Mouse (Mus musculus) limb, embryonic 15.5 days (tissue): ENCODE results near the gene Ccng2. TPM values are rescaled to one million over a fixed set of nuclear protein-coding genes. Genes with fewer than 3 reads are reported as not detected.
A peak's percentile ranks its signal among the peaks of the same experiment; 100 is the strongest.

Experiments
- ATAC-seq: fragments of 200-750 bp; cut with Nextera tagmentation; 2 replicates; pipeline ENCODE4 v1.8.0; 2017; ENCODE audit warnings: low read depth, moderate TSS enrichment; ENCODE audit not compliant: insufficient number of reproducible peaks, low FRiP score, low TSS enrichment
- H3K27ac ChIP-seq: fragments of 300-500 bp; sonication (generic); 2 replicates; pipeline ENCODE4 v1.5.1; 2015; ENCODE audit warnings: moderate library complexity, mild to moderate bottlenecking, inconsistent platforms
- H3K27me3 ChIP-seq: fragments of 300-500 bp; sonication (generic); 2 replicates; pipeline ENCODE4 v1.6.1; 2015; ENCODE audit warnings: inconsistent platforms
- H3K36me3 ChIP-seq: fragments of 300-500 bp; sonication (generic); 2 replicates; pipeline ENCODE4 v1.6.1; 2015; ENCODE audit warnings: inconsistent platforms
- H3K4me1 ChIP-seq: fragments of 300-500 bp; sonication (generic); 2 replicates; pipeline ENCODE4 v1.6.1; 2015; ENCODE audit warnings: inconsistent platforms
- H3K4me2 ChIP-seq: fragments of 300-500 bp; sonication (generic); 2 replicates; pipeline ENCODE4 v1.6.1; 2015; ENCODE audit warnings: mild to moderate bottlenecking, inconsistent platforms
- H3K4me3 ChIP-seq: fragments of 300-500 bp; sonication (generic); 2 replicates; pipeline ENCODE4 v1.5.1; 2015; ENCODE audit warnings: mild to moderate bottlenecking, inconsistent platforms
- H3K9ac ChIP-seq: fragments of 300-500 bp; sonication (generic); 2 replicates; pipeline ENCODE4 v1.6.1; 2015; ENCODE audit warnings: inconsistent platforms
- H3K9me3 ChIP-seq: fragments of 300-500 bp; sonication (generic); 2 replicates; pipeline ENCODE4 v1.6.1; 2016; ENCODE audit warnings: inconsistent platforms
- WGBS: fragments of 180-500 bp; shearing (Covaris S2); methylation state at CpG from one replicate; pipeline ENCODE4 v1.1.7; 2015; 5-methylcytosine and 5-hydroxymethylcytosine counted together
- polyA plus RNA-seq: library from polyadenylated mRNA; unstranded; fragments of >200 nt; fragmentation: Nextera tagmentation; extraction: Ambion mirVana; gene quantifications from 2 replicates; pipeline ENCODE4 v1.2.1, GENCODE M21; 2015

Gene Ccng2
- polyA plus RNA-seq, 1 experiment from 2014 or later = 61.4 TPM

- no peak for ATAC-seq
- Histone ChIP-seq H3K9ac (no peak overlapping the region), H3K36me3 (no peaks in the 10 kb centered on the region), H3K4me3 (no peak overlapping the region), H3K9me3 (no peaks in the 10 kb centered on the region), H3K27me3 (no peaks in the 10 kb centered on the region), H3K27ac (peak overlapping the region; percentile 93), H3K4me2 (peak overlapping the region; percentile 52; the same call in 1 of the 2 replicates), H3K4me1 (peaks cover 14% of the 10 kb centered on the region)
- WGBS = 44% methylated on average over 7 of the region's 7 CpGs
Observed at GRCm38 (mm10) chr5:93265164-93265800, 1.8 kb upstream of the Ccng2 start.

- no peak overlapping the region for H3K9ac ChIP-seq
- no peak for ATAC-seq
- whole genome bisulfite sequencing = 30% methylated on average over 13 of the region's 13 CpGs
- H3K4me1 ChIP-seq = peaks cover 14% of the 10 kb centered on the region
- peaks cover 5% of the 10 kb centered on the region for H3K36me3 ChIP-seq
- H3K27me3 ChIP-seq = no peaks in the 10 kb centered on the region
- H3K4me2 ChIP-seq = peak overlapping the region; percentile 52
- peak overlapping the region; percentile 93 for H3K27ac ChIP-seq
- peak overlapping the region; percentile 96 for H3K4me3 ChIP-seq
- no peaks in the 10 kb centered on the region for H3K9me3 ChIP-seq
Observed at GRCm38 (mm10) chr5:93265801-93266580, 1.1 kb upstream of the Ccng2 start.

GRCm38 (mm10) chr5:93267851-93268606 lies 972 bp downstream of the Ccng2 start:
- under 1% methylated on average over 48 of the region's 48 CpGs for WGBS
- Histone ChIP-seq H3K36me3 (peaks cover 21% of the 10 kb centered on the region), H3K27ac (peak overlapping the region; percentile 93), H3K4me3 (peak overlapping the region; percentile 96), H3K4me1 (peaks cover 14% of the 10 kb centered on the region), H3K9ac (peak overlapping the region; percentile 91), H3K27me3 (no peaks in the 10 kb centered on the region), H3K9me3 (no peaks in the 10 kb centered on the region), H3K4me2 (peak overlapping the region; percentile 47)
- peak; percentile 61 for ATAC-seq

GRCm38 (mm10) chr5:93270095-93270494 lies 3.0 kb downstream of the Ccng2 start:
- Histone ChIP-seq H3K4me3 (no peak overlapping the region; the same call in 1 of the 2 replicates), H3K27me3 (no peaks in the 10 kb centered on the region), H3K36me3 (peaks cover 42% of the 10 kb centered on the region), H3K4me2 (0 out of 2 replicates have a peak overlapping the region, but pooled peaks have one; percentile 47), H3K4me1 (peaks cover 14% of the 10 kb centered on the region), H3K27ac (no peak overlapping the region), H3K9me3 (no peaks in the 10 kb centered on the region), H3K9ac (no peak overlapping the region)
- no peak for ATAC-seq
- 45% methylated on average over 7 of the region's 7 CpGs for WGBS

GRCm38 (mm10) chr5:93270721-93271120 lies 3.7 kb downstream of the Ccng2 start:
- H3K27me3 ChIP-seq = no peaks in the 10 kb centered on the region
- 90% methylated on average over 18 of the region's 18 CpGs for WGBS
- H3K4me2 ChIP-seq = no peak overlapping the region
- H3K36me3 ChIP-seq = peaks cover 47% of the 10 kb centered on the region
- H3K4me3 ChIP-seq = no peak overlapping the region
- H3K4me1 ChIP-seq = peaks cover 8% of the 10 kb centered on the region
- no peaks in the 10 kb centered on the region for H3K9me3 ChIP-seq
- no peak overlapping the region for H3K9ac ChIP-seq
- ATAC-seq = no peak
- H3K27ac ChIP-seq = no peak overlapping the region

GRCm38 (mm10) chr5:93282446-93283107 lies 15.5 kb downstream of the Ccng2 start:
- WGBS = 55% methylated on average over 14 of the region's 14 CpGs
- Histone ChIP-seq H3K4me3 (no peak overlapping the region), H3K27me3 (no peaks in the 10 kb centered on the region), H3K9ac (no peak overlapping the region), H3K36me3 (peaks cover 4% of the 10 kb centered on the region), H3K27ac (no peak overlapping the region), H3K4me2 (no peak overlapping the region), H3K9me3 (no peaks in the 10 kb centered on the region), H3K4me1 (peaks cover 4% of the 10 kb centered on the region; the same call in 1 of the 2 replicates)
- 0 out of 2 replicates have a peak, but pooled peaks have one; percentile 55 for ATAC-seq

- WGBS = 66% methylated on average over 7 of the region's 7 CpGs
- no peaks in the 10 kb centered on the region for H3K36me3 ChIP-seq
- H3K27me3 ChIP-seq = no peaks in the 10 kb centered on the region
- H3K9me3 ChIP-seq = no peaks in the 10 kb centered on the region
- no peak overlapping the region for H3K4me3 ChIP-seq
- peaks cover 4% of the 10 kb centered on the region; the same call in 1 of the 2 replicates for H3K4me1 ChIP-seq
- H3K27ac ChIP-seq = no peak overlapping the region
- no peak for ATAC-seq
- H3K4me2 ChIP-seq = no peak overlapping the region
- no peak overlapping the region for H3K9ac ChIP-seq
Observed at GRCm38 (mm10) chr5:93283109-93283508, 16.1 kb downstream of the Ccng2 start.

- H3K27me3 ChIP-seq = no peaks in the 10 kb centered on the region
- no peaks in the 10 kb centered on the region for H3K4me1 ChIP-seq
- no peaks in the 10 kb centered on the region for H3K36me3 ChIP-seq
- ATAC-seq = no peak
- H3K4me2 ChIP-seq = no peak overlapping the region
- no peaks in the 10 kb centered on the region for H3K9me3 ChIP-seq
- no peak overlapping the region for H3K27ac ChIP-seq
- H3K9ac ChIP-seq = no peak overlapping the region
- no peak overlapping the region for H3K4me3 ChIP-seq
Observed at GRCm38 (mm10) chr5:93288553-93288952, 21.5 kb downstream of the Ccng2 start.

GRCm38 (mm10) chr5:93290282-93290681 lies 23.2 kb downstream of the Ccng2 start:
- Histone ChIP-seq H3K9ac (no peak overlapping the region), H3K4me2 (no peak overlapping the region), H3K27me3 (no peaks in the 10 kb centered on the region), H3K36me3 (no peaks in the 10 kb centered on the region), H3K4me1 (no peaks in the 10 kb centered on the region), H3K9me3 (no peaks in the 10 kb centered on the region), H3K27ac (no peak overlapping the region), H3K4me3 (no peak overlapping the region)
- ATAC-seq = no peak
- whole genome bisulfite sequencing = 32% methylated on average over 2 of the region's 2 CpGs

- H3K36me3 ChIP-seq = no peaks in the 10 kb centered on the region
- no peaks in the 10 kb centered on the region for H3K4me1 ChIP-seq
- H3K4me2 ChIP-seq = no peak overlapping the region
- 70% methylated on average over 5 of the region's 5 CpGs for WGBS
- no peak for ATAC-seq
- H3K9ac ChIP-seq = no peak overlapping the region
- no peak overlapping the region for H3K27ac ChIP-seq
- no peaks in the 10 kb centered on the region for H3K27me3 ChIP-seq
- no peak overlapping the region for H3K4me3 ChIP-seq
- no peaks in the 10 kb centered on the region for H3K9me3 ChIP-seq
Observed at GRCm38 (mm10) chr5:93296341-93296746, 29.3 kb downstream of the Ccng2 start.

- Histone ChIP-seq H3K27ac (no peak overlapping the region), H3K4me3 (no peak overlapping the region), H3K9me3 (no peaks in the 10 kb centered on the region), H3K27me3 (no peaks in the 10 kb centered on the region), H3K4me1 (no peaks in the 10 kb centered on the region), H3K36me3 (no peaks in the 10 kb centered on the region), H3K4me2 (no peak overlapping the region), H3K9ac (no peak overlapping the region)
- 83% methylated on average over 4 of the region's 4 CpGs for WGBS
- ATAC-seq = no peak
Observed at GRCm38 (mm10) chr5:93296754-93297153, 29.7 kb downstream of the Ccng2 start.
